Mouse (Mus musculus): Measurements from ENCODE around the gene Kiss1.

The Kiss1 gene

GRCm38 (mm10) chr1:133363276-133364021 lies 41.8 kb downstream of the Kiss1 start, which contains the start of gene Etnk2:
TSS of gene Etnk2 (plus strand) at chr1:133363572.
- peak; percentile 32 to 38 for DNase-seq

GRCm38 (mm10) chr1:133364022-133364630 lies 42.5 kb downstream of the Kiss1 start:
- no peak for DNase-seq

GRCm38 (mm10) chr1:133364890-133365289 lies 43.2 kb downstream of the Kiss1 start:
- DNase-seq = no peak

- no peak for DNase-seq
Measured at GRCm38 (mm10) chr1:133366951-133367605, 45.4 kb downstream of the Kiss1 start.

DNA sequence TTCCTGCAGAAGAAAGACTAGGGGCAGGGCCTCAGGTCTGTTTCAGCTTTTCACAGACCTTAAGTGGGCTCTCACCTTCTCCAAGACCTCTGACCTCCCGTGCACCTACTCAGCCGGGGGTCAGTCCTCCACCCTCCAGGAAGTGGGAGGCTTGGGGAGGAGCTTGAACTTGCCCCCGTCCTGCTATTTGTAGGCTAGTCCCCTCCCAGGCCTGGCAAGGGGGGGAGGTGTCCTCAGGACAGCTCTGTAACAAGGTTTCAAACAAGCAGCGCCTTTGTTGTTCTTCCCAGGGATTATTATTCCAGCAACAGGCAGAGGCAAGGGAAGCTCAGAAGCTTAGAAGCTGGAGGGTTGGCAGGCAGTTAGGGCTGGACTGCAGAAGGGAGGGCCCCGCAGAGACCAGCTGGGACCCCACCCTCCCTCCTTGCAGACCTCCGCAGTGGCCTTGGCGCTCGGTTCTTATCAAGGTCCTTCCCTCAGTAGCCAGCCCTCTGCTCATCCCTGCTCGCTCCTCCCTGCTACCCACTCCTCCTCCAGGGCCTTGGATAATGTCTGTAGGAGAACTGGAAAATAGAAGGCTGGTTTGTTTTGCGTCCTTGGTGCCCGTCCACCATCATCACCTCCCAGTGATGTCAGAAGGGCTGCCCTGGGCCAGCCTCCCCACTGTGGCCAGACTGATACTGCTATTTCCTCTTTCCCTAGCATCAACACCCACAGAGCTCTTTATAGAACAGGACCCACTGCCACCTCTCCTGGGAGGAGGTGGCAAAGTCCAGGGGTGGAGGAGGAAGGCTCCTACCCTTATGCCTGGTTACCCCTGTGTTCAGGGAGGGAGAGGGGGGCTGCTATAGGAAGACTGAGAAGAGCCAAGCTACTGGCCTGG lies 46.2 kb downstream of the Kiss1 start:
- DNase-seq = no peak

GRCm38 (mm10) chr1:133368644-133369043 lies 47.0 kb downstream of the Kiss1 start:
- DNase-seq = no peak

- no peak for DNase-seq
Measured at GRCm38 (mm10) chr1:133370352-133370751, 48.7 kb downstream of the Kiss1 start.

- no peak for DNase-seq
Measured at GRCm38 (mm10) chr1:133371431-133371830, 49.8 kb downstream of the Kiss1 start.

GRCm38 (mm10) chr1:133372113-133372512 lies 50.4 kb downstream of the Kiss1 start:
- no peak for DNase-seq

DNA sequence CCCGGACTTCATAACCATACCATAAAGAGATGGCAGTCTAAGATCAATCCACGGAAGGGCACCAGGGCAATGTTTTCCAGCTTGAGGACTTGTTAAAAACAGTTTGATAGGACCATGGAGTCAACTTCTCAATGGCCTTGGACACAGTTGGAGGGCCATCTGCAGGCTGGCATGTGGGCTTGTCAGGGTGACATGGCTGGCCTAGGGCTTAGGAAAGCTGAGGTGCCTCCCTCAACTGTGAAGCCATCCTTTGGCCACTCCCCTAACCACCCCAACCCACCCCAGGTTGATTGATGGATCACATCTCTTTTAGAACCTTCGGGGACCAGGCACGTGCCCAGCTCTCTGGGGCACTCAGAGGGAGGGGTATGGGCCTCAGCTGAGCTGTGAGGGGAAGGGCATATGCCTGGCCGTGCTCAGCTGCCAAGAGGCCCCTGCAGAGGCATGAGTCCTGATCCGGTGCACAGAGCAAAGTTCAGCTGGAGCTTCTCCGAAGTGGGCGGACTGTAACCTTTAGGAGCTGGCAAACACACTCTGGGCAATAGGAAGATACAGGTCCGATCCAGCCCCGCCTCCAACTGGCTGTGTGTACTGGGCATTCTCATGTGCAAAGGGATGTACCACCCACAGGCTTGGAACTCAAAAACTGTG lies 54.1 kb downstream of the Kiss1 start:
- no peak for DNase-seq

DNA sequence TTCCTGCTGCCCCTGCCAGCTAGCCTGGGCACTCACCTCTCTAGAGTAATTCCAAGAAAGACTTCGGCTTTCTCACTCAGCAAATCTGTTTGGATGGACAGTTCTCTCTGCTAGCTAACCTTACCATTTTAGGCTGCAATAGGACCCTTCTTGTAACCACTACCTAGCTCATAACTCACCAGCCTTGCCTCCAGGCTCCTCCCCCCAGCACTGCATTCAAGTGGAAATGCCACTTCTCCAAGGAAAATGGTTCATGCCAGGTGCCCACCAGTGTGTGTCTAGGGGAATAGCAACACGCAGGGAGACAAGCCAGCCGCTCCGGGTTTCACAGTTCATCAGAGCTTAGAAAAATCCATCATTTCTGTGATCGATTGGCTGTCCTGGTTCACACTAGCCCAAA lies 55.9 kb downstream of the Kiss1 start:
- DNase-seq = no peak
